Mouse (Mus musculus) lung, postnatal 0 days (tissue): ENCODE results near the gene Eef2k.
A peak's percentile ranks its signal among the peaks of the same experiment; 100 is the strongest.

Experiments used
- CTCF ChIP-seq: IDR thresholded peaks from 2 replicates; pipeline ENCODE4 v1.5.1; 2016; ENCODE audit warnings: antibody characterized with exemption, mild to moderate bottlenecking
- EP300 ChIP-seq: IDR thresholded peaks from 2 replicates; pipeline ENCODE4 v1.6.1; 2016; ENCODE audit warnings: antibody characterized with exemption, mild to moderate bottlenecking, control low read depth

DNA sequence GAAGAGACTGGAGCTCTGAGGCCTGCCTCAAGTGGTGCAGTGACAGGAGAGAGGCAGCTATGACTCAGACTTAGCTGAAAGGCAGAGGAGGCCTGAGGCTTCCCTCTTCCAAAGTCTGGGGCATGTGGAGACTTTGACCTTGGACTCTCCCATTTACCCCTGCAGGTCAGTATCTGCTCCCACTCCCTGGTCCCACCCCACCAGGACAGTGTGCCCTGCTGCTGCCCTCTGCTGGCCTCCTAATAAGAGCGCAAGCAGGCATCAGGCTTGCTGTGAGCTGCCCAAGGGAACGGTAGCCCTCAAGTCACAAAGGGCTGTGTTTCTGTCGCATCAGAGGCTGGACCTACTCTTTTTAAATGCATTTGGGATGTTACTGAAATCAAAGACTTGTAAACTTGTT lies 16.2 kb upstream of the Eef2k start:
- no peak for TF ChIP-seq EP300
- peak; percentile 81 for TF ChIP-seq CTCF
